ENCODE assay signal across 9 mouse cellular contexts in genomic region chr8:61607463-61607813, GRCm38 (mm10).
DNase-seq lines count a peak whose midpoint lies in the region; ATAC-seq and TF ChIP-seq lines count a peak whose summit lies in the region.
"Had no signal": no experiment of that assay in that cellular context is flagged by ENCODE, and none has a peak within 500 bp of the region (broad histone marks: within the 10 kb centered on the region; RNA-seq: fewer than 3 reads in every experiment).

No protein-coding gene starts in this region.

- peak overlapping the region; percentile 87 for H3K27ac ChIP-seq in kidney, embryonic 16.5 days (ENCODE audit: low read length)
- H3K27ac ChIP-seq in forebrain, embryonic 12.5 days, result peak overlapping the region; percentile 78
- peak overlapping the region; percentile 60 for H3K27ac ChIP-seq in intestine, postnatal 0 days (ENCODE audit: low read depth, low read length)
- peak overlapping the region; percentile 62; the same call in 1 of the 2 replicates for H3K27ac ChIP-seq in midbrain, postnatal 0 days (ENCODE audit: low read depth, low read length)
- H3K27ac ChIP-seq in layer of hippocampus, adult 2 months, result no peak overlapping the region
- H3K27ac ChIP-seq: liver, embryonic 14.5 days had no signal

- no peaks in the 10 kb centered on the region for H3K36me3 ChIP-seq in kidney, embryonic 16.5 days (ENCODE audit: insufficient read depth, low read length)
- no peaks in the 10 kb centered on the region for H3K36me3 ChIP-seq in forebrain, embryonic 12.5 days (replicated peaks)
- no peaks in the 10 kb centered on the region for H3K36me3 ChIP-seq in intestine, postnatal 0 days (ENCODE audit: control insufficient read depth, insufficient read depth)
- no peaks in the 10 kb centered on the region for H3K36me3 ChIP-seq in midbrain, postnatal 0 days (ENCODE audit: insufficient read depth, low read length)

- no peak overlapping the region for H3K4me2 ChIP-seq in kidney, embryonic 16.5 days (replicated peaks; ENCODE audit: low read depth, low read length)
- no peak overlapping the region for H3K4me2 ChIP-seq in forebrain, embryonic 12.5 days
- H3K4me2 ChIP-seq in intestine, postnatal 0 days (replicated peaks; ENCODE audit: low read depth), result peak overlapping the region; percentile 48
- H3K4me2 ChIP-seq in midbrain, postnatal 0 days (ENCODE audit: low read depth, low read length, poor library complexity, severe bottlenecking), result no peak overlapping the region

- no peaks in the 10 kb centered on the region for H3K27me3 ChIP-seq in kidney, embryonic 16.5 days (ENCODE audit: insufficient read depth, low read length)
- H3K27me3 ChIP-seq in forebrain, embryonic 12.5 days, result no peaks in the 10 kb centered on the region
- no peaks in the 10 kb centered on the region for H3K27me3 ChIP-seq in intestine, postnatal 0 days (replicated peaks; ENCODE audit: control insufficient read depth, insufficient read depth, low read length)
- no peaks in the 10 kb centered on the region for H3K27me3 ChIP-seq in midbrain, postnatal 0 days (ENCODE audit: insufficient read depth, low read length)

- no peak overlapping the region for H3K4me3 ChIP-seq in kidney, embryonic 16.5 days (ENCODE audit: low read length)
- H3K4me3 ChIP-seq in forebrain, embryonic 12.5 days (replicated peaks), result no peak overlapping the region
- H3K4me3 ChIP-seq in intestine, postnatal 0 days (ENCODE audit: low read depth, low read length), result no peak overlapping the region
- no peak overlapping the region for H3K4me3 ChIP-seq in midbrain, postnatal 0 days (ENCODE audit: low read depth, low read length)
- no peak overlapping the region for H3K4me3 ChIP-seq in layer of hippocampus, adult 2 months

- peaks cover 13% of the 10 kb centered on the region; the same call in 1 of the 2 replicates for H3K4me1 ChIP-seq in kidney, embryonic 16.5 days (ENCODE audit: insufficient read depth, low read length)
- H3K4me1 ChIP-seq in forebrain, embryonic 12.5 days, result peaks cover 25% of the 10 kb centered on the region
- 0 out of 2 replicates have a peak, but pooled peaks cover 14% of the 10 kb centered on the region for H3K4me1 ChIP-seq in intestine, postnatal 0 days (replicated peaks; ENCODE audit: control insufficient read depth, insufficient read depth, low read length)
- no peaks in the 10 kb centered on the region for H3K4me1 ChIP-seq in midbrain, postnatal 0 days (ENCODE audit: insufficient read depth, low read length)

- 36% methylated on average over 6 of the region's 6 CpGs for WGBS in kidney, embryonic 16.5 days
- 20% methylated on average over 6 of the region's 6 CpGs for WGBS in forebrain, embryonic 12.5 days
- 53% methylated on average over 6 of the region's 6 CpGs for WGBS in intestine, postnatal 0 days
- 42% methylated on average over 6 of the region's 6 CpGs for whole genome bisulfite sequencing in midbrain, postnatal 0 days

- no peaks in the 10 kb centered on the region for H3K9me3 ChIP-seq in kidney, embryonic 16.5 days (ENCODE audit: low read length)
- no peaks in the 10 kb centered on the region for H3K9me3 ChIP-seq in forebrain, embryonic 12.5 days
- H3K9me3 ChIP-seq in intestine, postnatal 0 days (ENCODE audit: control insufficient read depth), result no peaks in the 10 kb centered on the region
- no peaks in the 10 kb centered on the region for H3K9me3 ChIP-seq in midbrain, postnatal 0 days (ENCODE audit: low read length)

- no peak overlapping the region for H3K9ac ChIP-seq in kidney, embryonic 16.5 days (replicated peaks; ENCODE audit: low read length)
- H3K9ac ChIP-seq in forebrain, embryonic 12.5 days, result no peak overlapping the region
- H3K9ac ChIP-seq in intestine, postnatal 0 days (ENCODE audit: low read depth, low read length), result no peak overlapping the region
- no peak overlapping the region for H3K9ac ChIP-seq in midbrain, postnatal 0 days (replicated peaks; ENCODE audit: low read length, poor library complexity, severe bottlenecking)
- H3K9ac ChIP-seq: liver, embryonic 14.5 days had no signal

- no peak for ATAC-seq in kidney, embryonic 16.5 days (ENCODE audit: low FRiP score, low TSS enrichment)
- ATAC-seq in forebrain, embryonic 12.5 days (ENCODE audit: low FRiP score), result peak; percentile 12; the same call in 1 of the 2 replicates
- ATAC-seq in intestine, postnatal 0 days, result no peak
- no peak for ATAC-seq in midbrain, postnatal 0 days (ENCODE audit: low FRiP score)
- ATAC-seq in monocyte, adult 5-6 weeks (replicated peaks; ENCODE audit: insufficient number of reproducible peaks, low FRiP score, low TSS enrichment, poor library complexity, severe bottlenecking), result no peak

- DNase-seq in kidney, adult 18-20 months, result no peak
- DNase-seq in midbrain, postnatal 0 days (ENCODE audit: low spot score), result no peak
- DNase-seq in Muller cell, postnatal 12 days (ENCODE audit: inconsistent ontology term), result no peak
- no peak for DNase-seq in layer of hippocampus, adult 2 months (ENCODE audit: low spot score in 2 of 2)

- TF ChIP-seq CTCF in intestine, postnatal 0 days (IDR thresholded peaks at IDR 0.05; ENCODE audit: low read depth), result no peak
- no peak for TF ChIP-seq CTCF in midbrain, postnatal 0 days (IDR thresholded peaks at IDR 0.05)
- no peak for TF ChIP-seq CTCF in layer of hippocampus, adult 2 months (conservative IDR thresholded peaks at IDR 0.05)
